Mouse (Mus musculus) ES-Bruce4 (cell line): ENCODE results near the gene Eea1. TPM values are rescaled to one million over a fixed set of nuclear protein-coding genes. Genes with fewer than 3 reads are reported as not detected.
"Not testable (repeated sequence)": the region's sequence is repeated elsewhere in the genome, so short reads cannot be mapped to it uniquely, and the experiment has no call there.

Experiments used
- H3K27ac ChIP-seq: 2 replicates; pipeline ENCODE4 v1.5.1; 2012; ENCODE audit warnings: low read length, inconsistent platforms; ENCODE audit not compliant: insufficient read depth
- H3K27me3 ChIP-seq: 2 replicates; pipeline ENCODE4 v1.6.1; 2012; ENCODE audit warnings: mild to moderate bottlenecking, low read length, inconsistent platforms; ENCODE audit not compliant: control insufficient read depth, poor library complexity, insufficient read depth, severe bottlenecking
- H3K36me3 ChIP-seq: 2 replicates; pipeline ENCODE4 v1.6.1; 2012; ENCODE audit warnings: inconsistent platforms, mild to moderate bottlenecking, low read length, moderate library complexity; ENCODE audit not compliant: control insufficient read depth, poor library complexity, insufficient read depth, severe bottlenecking
- H3K4me1 ChIP-seq: one replicate; pipeline ENCODE4 v1.8.1; 2011; ENCODE audit warnings: low read length; ENCODE audit not compliant: control insufficient read depth, insufficient read depth
- H3K4me3 ChIP-seq: 2 replicates; pipeline ENCODE4 v1.5.1; 2011; ENCODE audit warnings: low read depth, mild to moderate bottlenecking, low read length
- H3K9ac ChIP-seq: 2 replicates; pipeline ENCODE4 v1.6.1; 2012; ENCODE audit warnings: low read depth, mild to moderate bottlenecking, inconsistent platforms; ENCODE audit not compliant: poor library complexity, severe bottlenecking
- H3K9me3 ChIP-seq: replicated peaks from 2 replicates; pipeline ENCODE4 v1.6.1; 2012; ENCODE audit warnings: mild to moderate bottlenecking, low read length, inconsistent platforms; ENCODE audit not compliant: control insufficient read depth, poor library complexity, insufficient read depth, severe bottlenecking
- CTCF ChIP-seq: IDR thresholded peaks from one replicate; pipeline ENCODE4 v1.8.1; 2011; ENCODE audit warnings: low read depth, low read length
- EP300 ChIP-seq: IDR thresholded peaks from 2 replicates; pipeline ENCODE4 v1.6.1; 2011; ENCODE audit warnings: low read depth, low read length; ENCODE audit not compliant: insufficient read depth
- POLR2A ChIP-seq: IDR thresholded peaks from one replicate; pipeline ENCODE4 v1.8.1; 2011; ENCODE audit warnings: low read length; ENCODE audit not compliant: insufficient read depth
- polyA plus RNA-seq: library from polyadenylated mRNA; stranded (reverse); fragments of >200 nt; gene quantifications from 2 replicates; pipeline ENCODE4 v1.2.4, GENCODE M21; 2011; ENCODE audit warnings: low read depth; ENCODE audit not compliant: missing spikeins, insufficient read depth, insufficient read length

The Eea1 gene
- polyA plus RNA-seq, 1 experiment, result 16.2 TPM

GRCm38 (mm10) chr10:95918716-95919115, 21.7 kb upstream of the Eea1 start:
- H3K4me3 ChIP-seq, result no peak overlapping the region
- H3K27ac ChIP-seq, result no peak overlapping the region
- no peaks in the 10 kb centered on the region for H3K27me3 ChIP-seq
- no peaks in the 10 kb centered on the region for H3K36me3 ChIP-seq
- H3K9me3 ChIP-seq, result no peaks in the 10 kb centered on the region
- no peaks in the 10 kb centered on the region for H3K4me1 ChIP-seq
- no peak overlapping the region for H3K9ac ChIP-seq
- TF ChIP-seq POLR2A (no peak), EP300 (no peak), CTCF (no peak)

- H3K36me3 ChIP-seq, result no peaks in the 10 kb centered on the region
- H3K9ac ChIP-seq, result no peak overlapping the region
- no peaks in the 10 kb centered on the region for H3K4me1 ChIP-seq
- no peaks in the 10 kb centered on the region for H3K9me3 ChIP-seq
- H3K27ac ChIP-seq, result no peak overlapping the region
- H3K4me3 ChIP-seq, result no peak overlapping the region
- no peak for TF ChIP-seq POLR2A
- no peak for TF ChIP-seq CTCF
- no peak for TF ChIP-seq EP300
- H3K27me3 ChIP-seq, result no peaks in the 10 kb centered on the region
These were observed 16.9 kb upstream of the Eea1 start for GRCm38 (mm10) chr10:95923263-95924217.

GRCm38 (mm10) chr10:95933631-95934030, 6.8 kb upstream of the Eea1 start:
- H3K9ac ChIP-seq, H3K27ac ChIP-seq, H3K9me3 ChIP-seq: not testable (repeated sequence)

GRCm38 (mm10) chr10:95940901-95941767, 684 bp downstream of the Eea1 start:
- peak overlapping the region; percentile 65 for H3K9ac ChIP-seq
- TF ChIP-seq EP300 (no peak), POLR2A (no peak), CTCF (no peak)
- no peaks in the 10 kb centered on the region for H3K4me1 ChIP-seq
- H3K27me3 ChIP-seq, result no peaks in the 10 kb centered on the region
- no peaks in the 10 kb centered on the region; the same call in 1 of the 2 replicates for H3K9me3 ChIP-seq
- H3K27ac ChIP-seq, result no peak overlapping the region
- H3K36me3 ChIP-seq, result no peaks in the 10 kb centered on the region
- peak overlapping the region; percentile 97 for H3K4me3 ChIP-seq

More at GRCm38 (mm10) chr10:95933631-95934030, 6.8 kb upstream of the Eea1 start:
- not testable (repeated sequence) for H3K27me3 ChIP-seq, H3K4me1 ChIP-seq, H3K4me3 ChIP-seq, H3K36me3 ChIP-seq

- Histone ChIP-seq H3K9ac (peak overlapping the region; percentile 65; the same call in 1 of the 2 replicates), H3K27ac (no peak overlapping the region), H3K27me3 (no peaks in the 10 kb centered on the region), H3K36me3 (no peaks in the 10 kb centered on the region), H3K4me3 (no peak overlapping the region), H3K9me3 (no peaks in the 10 kb centered on the region), H3K4me1 (no peaks in the 10 kb centered on the region)
- TF ChIP-seq POLR2A (no peak), EP300 (no peak), CTCF (no peak)
These were observed 1.4 kb downstream of the Eea1 start for GRCm38 (mm10) chr10:95941768-95942425.
